ENCODE assay signal across 10 mouse cellular contexts in genomic region chr1:182895698-182896097, GRCm38 (mm10). TPM values are rescaled to one million over a fixed set of nuclear protein-coding genes. Genes with fewer than 3 reads are reported as not detected.
DNase-seq lines count a peak whose midpoint lies in the region; ATAC-seq and TF ChIP-seq lines count a peak whose summit lies in the region.
"Had no signal": no experiment of that assay in that cellular context is flagged by ENCODE, and none has a peak within 500 bp of the region (broad histone marks: within the 10 kb centered on the region; RNA-seq: fewer than 3 reads in every experiment).

No protein-coding gene starts in this region.

- H3K9ac ChIP-seq in liver, embryonic 12.5 days: no peak overlapping the region
- no peak overlapping the region for H3K9ac ChIP-seq in liver, adult 2 months (ENCODE audit: low read depth, low read length)
- H3K9ac ChIP-seq: liver, embryonic 15.5 days; stomach, embryonic 15.5 days had no signal

- no peaks in the 10 kb centered on the region for H3K27me3 ChIP-seq in liver, embryonic 12.5 days (replicated peaks)
- no peaks in the 10 kb centered on the region for H3K27me3 ChIP-seq in liver, adult 2 months (ENCODE audit: control insufficient read depth, insufficient read depth, low read length)
- H3K27me3 ChIP-seq: liver, embryonic 15.5 days; stomach, embryonic 15.5 days had no signal

- intact Hi-C loops in heart, postnatal 10 days (cut with DNase I): loop anchor here (2.0 kb wide), 1 partner anchor 335 kb away; no protein-coding TSS in a partner anchor

- H3K4me2 ChIP-seq in liver, embryonic 12.5 days: no peak overlapping the region
- H3K4me2 ChIP-seq: liver, embryonic 15.5 days; stomach, embryonic 15.5 days had no signal

- no peak overlapping the region for H3K4me3 ChIP-seq in liver, embryonic 12.5 days
- H3K4me3 ChIP-seq in liver, adult 2 months (ENCODE audit: insufficient read depth, low read depth, low read length): no peak overlapping the region
- H3K4me3 ChIP-seq: liver, embryonic 15.5 days; stomach, embryonic 15.5 days had no signal

- H3K36me3 ChIP-seq in liver, embryonic 12.5 days: no peaks in the 10 kb centered on the region
- H3K36me3 ChIP-seq in liver, adult 2 months (ENCODE audit: control insufficient read depth, insufficient read depth, low read length): no peaks in the 10 kb centered on the region
- H3K36me3 ChIP-seq: liver, embryonic 15.5 days; stomach, embryonic 15.5 days had no signal

- TF ChIP-seq POLR2A in liver, adult 2 months (IDR thresholded peaks at IDR 0.05; ENCODE audit: extremely low read depth, insufficient read depth, low read length): no peak

- H3K4me1 ChIP-seq in liver, embryonic 12.5 days: no peaks in the 10 kb centered on the region
- no peaks in the 10 kb centered on the region for H3K4me1 ChIP-seq in liver, adult 2 months (ENCODE audit: control insufficient read depth, insufficient read depth, low read length)
- H3K4me1 ChIP-seq: liver, embryonic 15.5 days; stomach, embryonic 15.5 days had no signal

- TF ChIP-seq CTCF in liver, adult 2 months (IDR thresholded peaks at IDR 0.05; ENCODE audit: low read depth, low read length): peak; percentile 79

- no peak overlapping the region for H3K27ac ChIP-seq in liver, embryonic 12.5 days
- H3K27ac ChIP-seq in liver, adult 2 months (replicated peaks; ENCODE audit: insufficient read depth, low read depth, low read length): no peak overlapping the region
- H3K27ac ChIP-seq: liver, embryonic 15.5 days; stomach, embryonic 15.5 days had no signal

- 42% methylated on average over 9 of the region's 9 CpGs for WGBS in liver, embryonic 12.5 days (ENCODE audit: insufficient replicate concordance)
- 59% methylated on average over 9 of the region's 9 CpGs for WGBS in liver, adult 2 months

- no peak for ATAC-seq in liver, embryonic 12.5 days
- ATAC-seq in inflammation-experienced regulatory T-cells, adult 6 months: no peak

- DNase-seq in liver (peak; percentile 50), WW6 (ENCODE audit: low read depth, low spot score) (peak; percentile 31)
- peak; percentile 16 for DNase-seq in cerebellum, adult 9-11 months
- DNase-seq in heart, postnatal 10 days: peak; percentile 58 to 80
- peak; percentile 46 for DNase-seq in liver, adult 2 months (ENCODE audit: extremely low read depth, low read depth, low spot score)
- peak; percentile 29 for DNase-seq in retina, postnatal 7 days (ENCODE audit: low read depth, low spot score)

- no peaks in the 10 kb centered on the region for H3K79me2 ChIP-seq in liver, adult 2 months (ENCODE audit: control insufficient read depth, insufficient read depth, low read length)

- H3K9me3 ChIP-seq in liver, embryonic 12.5 days (replicated peaks): no peaks in the 10 kb centered on the region
- H3K9me3 ChIP-seq: liver, embryonic 15.5 days; stomach, embryonic 15.5 days had no signal

RNA-seq across cellular contexts. Expression of gene Tlr5, which starts 58.9 kb away (rescaled TPM):
- polyA plus RNA-seq in liver, embryonic 12.5 days (2016; fragmentation: Nextera tagmentation; extraction: Ambion mirVana): 0.42 and 0.60 TPM in 2 replicates
- 1 to 10 TPM; 1.2 to 1.7 TPM for total RNA-seq in heart, postnatal 10 days (2021)
- 3.2 and 3.5 TPM in 2 replicates for total RNA-seq in liver, adult 2 months (2014; rRNA removed)
- 4.4 and 6.3 TPM in 2 replicates for polyA plus RNA-seq in liver, adult 2 months (2012; rRNA removed)
- not detected for polyA plus RNA-seq in inflammation-experienced regulatory T-cells, adult 6 months (2017; shearing (Covaris generic))

Comparison
In these comparisons a context has a peak if more than half of its experiments do, and no peak if none do; other contexts are left out.
1. DNase-seq: peak in every context shown above with its lines; median percentile 69 in heart, postnatal 10 days; 50 in liver; 46 in liver, adult 2 months; 31 in WW6; 29 in retina, postnatal 7 days; 16 in cerebellum, adult 9-11 months.